Mouse (Mus musculus) intestine, postnatal 0 days (tissue): Measurements from ENCODE around the gene Gnas. TPM values are rescaled to one million over a fixed set of nuclear protein-coding genes. Genes with fewer than 3 reads are reported as not detected.

Source experiments
- ATAC-seq: fragments of 200-750 bp; cut with Nextera tagmentation; 2 replicates; pipeline ENCODE4 v1.8.0; 2017; ENCODE audit warnings: mild to moderate bottlenecking, moderate TSS enrichment, moderate library complexity
- H3K27ac ChIP-seq: fragments of 300-500 bp; sonication (generic); 2 replicates; pipeline ENCODE4 v1.5.1; 2014; ENCODE audit warnings: mild to moderate bottlenecking, low read depth, low read length, moderate library complexity
- H3K27me3 ChIP-seq: fragments of 300-500 bp; sonication (generic); replicated peaks from 2 replicates; pipeline ENCODE4 v1.6.1; 2014; ENCODE audit warnings: low read length, mixed read lengths; ENCODE audit not compliant: control insufficient read depth, insufficient read depth
- H3K36me3 ChIP-seq: fragments of 300-500 bp; sonication (generic); 2 replicates; pipeline ENCODE4 v1.6.1; 2014; ENCODE audit warnings: mild to moderate bottlenecking, moderate library complexity; ENCODE audit not compliant: control insufficient read depth, insufficient read depth
- H3K4me1 ChIP-seq: fragments of 300-500 bp; sonication (generic); replicated peaks from 2 replicates; pipeline ENCODE4 v1.6.1; 2014; ENCODE audit warnings: antibody characterized with exemption, low read length, mixed read lengths; ENCODE audit not compliant: control insufficient read depth, insufficient read depth
- H3K4me2 ChIP-seq: fragments of 300-500 bp; sonication (generic); replicated peaks from 2 replicates; pipeline ENCODE4 v1.6.1; 2014; ENCODE audit warnings: low read depth, mild to moderate bottlenecking, moderate library complexity
- H3K4me3 ChIP-seq: fragments of 300-500 bp; sonication (generic); 2 replicates; pipeline ENCODE4 v1.5.1; 2014; ENCODE audit warnings: low read depth, low read length
- H3K9ac ChIP-seq: fragments of 300-500 bp; sonication (generic); 2 replicates; pipeline ENCODE4 v1.6.1; 2014; ENCODE audit warnings: mild to moderate bottlenecking, low read depth, low read length
- H3K9me3 ChIP-seq: fragments of 300-500 bp; sonication (generic); 2 replicates; pipeline ENCODE4 v1.6.1; 2016; ENCODE audit warnings: mixed run types; ENCODE audit not compliant: control insufficient read depth
- CTCF ChIP-seq: sonication (generic); IDR thresholded peaks from 2 replicates; pipeline ENCODE4 v1.5.1; 2016; ENCODE audit warnings: low read depth, mild to moderate bottlenecking, control low read depth, antibody characterized with exemption, moderate library complexity
- WGBS: fragments of 180-500 bp; shearing (Covaris S2); extraction: QIAGEN DNeasy Blood & Tissue Kit; methylation state at CpG from one replicate; pipeline ENCODE4 v1.1.7; 2014; 5-methylcytosine and 5-hydroxymethylcytosine counted together
- polyA plus RNA-seq: library from polyadenylated mRNA; unstranded; fragments of >200 nt; fragmentation: Nextera tagmentation; extraction: Ambion mirVana; gene quantifications from 2 replicates; pipeline ENCODE4 v1.2.1, GENCODE M21; 2015

Gnas gene
- polyA plus RNA-seq, 1 experiment from 2014 or later, result 705 TPM

GRCm38 (mm10) chr2:174288673-174289430 lies 4.7 kb downstream of the Gnas start:
- 44% methylated on average over 12 of the region's 12 CpGs for whole genome bisulfite sequencing

GRCm38 (mm10) chr2:174291029-174291661 lies 7.0 kb downstream of the Gnas start:
- no peak overlapping the region for H3K9ac ChIP-seq
- TF ChIP-seq CTCF, result no peak
- 58% methylated on average over 8 of the region's 8 CpGs for WGBS
- H3K27ac ChIP-seq, result no peak overlapping the region
- ATAC-seq, result no peak
- peaks cover 15% of the 10 kb centered on the region for H3K27me3 ChIP-seq
- no peaks in the 10 kb centered on the region for H3K4me1 ChIP-seq
- H3K9me3 ChIP-seq, result peaks cover 2% of the 10 kb centered on the region; the same call in 1 of the 2 replicates
- no peak overlapping the region for H3K4me3 ChIP-seq
- no peak overlapping the region for H3K4me2 ChIP-seq
- peaks cover 4% of the 10 kb centered on the region; the same call in 1 of the 2 replicates for H3K36me3 ChIP-seq

More at GRCm38 (mm10) chr2:174288673-174289430, 4.7 kb downstream of the Gnas start:
- no peak for ATAC-seq
- H3K4me1 ChIP-seq, result no peaks in the 10 kb centered on the region
- H3K36me3 ChIP-seq, result peaks cover 22% of the 10 kb centered on the region
- H3K27me3 ChIP-seq, result peaks cover 29% of the 10 kb centered on the region
- no peak overlapping the region for H3K4me2 ChIP-seq
- H3K4me3 ChIP-seq, result no peak overlapping the region
- TF ChIP-seq CTCF, result no peak
- H3K27ac ChIP-seq, result no peak overlapping the region
- peaks cover 2% of the 10 kb centered on the region for H3K9me3 ChIP-seq
- H3K9ac ChIP-seq, result no peak overlapping the region

GRCm38 (mm10) chr2:174291662-174292030 lies 7.5 kb downstream of the Gnas start:
- no peaks in the 10 kb centered on the region for H3K9me3 ChIP-seq
- ATAC-seq, result no peak
- 50% methylated on average over 2 of the region's 2 CpGs for WGBS
- H3K4me2 ChIP-seq, result no peak overlapping the region
- peaks cover 12% of the 10 kb centered on the region; the same call in 1 of the 2 replicates for H3K27me3 ChIP-seq
- no peaks in the 10 kb centered on the region for H3K4me1 ChIP-seq
- H3K27ac ChIP-seq, result no peak overlapping the region
- no peak overlapping the region for H3K4me3 ChIP-seq
- no peaks in the 10 kb centered on the region for H3K36me3 ChIP-seq
- H3K9ac ChIP-seq, result no peak overlapping the region
- no peak for TF ChIP-seq CTCF

GRCm38 (mm10) chr2:174294457-174294856 lies 10.3 kb downstream of the Gnas start:
- no peak for ATAC-seq
- Histone ChIP-seq H3K9ac (peak overlapping the region; percentile 50), H3K36me3 (no peaks in the 10 kb centered on the region), H3K27me3 (peaks cover 22% of the 10 kb centered on the region), H3K27ac (0 out of 2 replicates have a peak overlapping the region, but pooled peaks have one; percentile 35), H3K9me3 (peaks cover 7% of the 10 kb centered on the region; the same call in 1 of the 2 replicates), H3K4me1 (no peaks in the 10 kb centered on the region), H3K4me2 (peak overlapping the region; percentile 67), H3K4me3 (peak overlapping the region; percentile 57)
- no peak for TF ChIP-seq CTCF
- 54% methylated on average over 8 of the region's 8 CpGs for WGBS

GRCm38 (mm10) chr2:174295175-174295899 lies 11.2 kb downstream of the Gnas start:
- Histone ChIP-seq H3K4me2 (peak overlapping the region; percentile 67), H3K9ac (peak overlapping the region; percentile 50), H3K27ac (peak overlapping the region; percentile 35; the same call in 1 of the 2 replicates), H3K4me1 (no peaks in the 10 kb centered on the region), H3K4me3 (peak overlapping the region; percentile 57), H3K36me3 (no peaks in the 10 kb centered on the region), H3K27me3 (peaks cover 30% of the 10 kb centered on the region), H3K9me3 (peaks cover 7% of the 10 kb centered on the region; the same call in 1 of the 2 replicates)
- WGBS, result 56% methylated on average over 36 of the region's 36 CpGs
- peak; percentile 43 for TF ChIP-seq CTCF
- peak; percentile 73 for ATAC-seq
